Mouse (Mus musculus): Measurements from ENCODE around the gene Olfr90. TPM values are rescaled to one million over a fixed set of nuclear protein-coding genes. Genes with fewer than 3 reads are reported as not detected.

The Olfr90 gene
- polyA plus RNA-seq, 2 experiments, result not detected

- H3K36me3 ChIP-seq (ENCODE audit: control insufficient read depth, insufficient read depth, low read length), result peaks cover 79% of the 10 kb centered on the region
- H3K4me1 ChIP-seq (ENCODE audit: control insufficient read depth, insufficient read depth, low read length), result no peaks in the 10 kb centered on the region
- no peaks in the 10 kb centered on the region for H3K9me3 ChIP-seq (ENCODE audit: control insufficient read depth, low read length)
- DNase-seq (ENCODE audit: low spot score), result no peak
- no peak overlapping the region for H3K4me3 ChIP-seq (replicated peaks; ENCODE audit: low read length)
- no peak for ATAC-seq (ENCODE audit: low FRiP score, low read depth)
- H3K4me2 ChIP-seq (replicated peaks; ENCODE audit: low read depth, low read length, severe bottlenecking), result no peak overlapping the region
- 91% methylated on average over 10 of the region's 10 CpGs for WGBS
- H3K9ac ChIP-seq (ENCODE audit: low read depth, low read length, severe bottlenecking), result no peak overlapping the region
- no peak for TF ChIP-seq POLR2A (IDR thresholded peaks at IDR 0.05; ENCODE audit: borderline replicate concordance, extremely low read depth, insufficient read depth, insufficient read length)
- H3K27me3 ChIP-seq (ENCODE audit: control insufficient read depth, insufficient read depth, low read length), result no peaks in the 10 kb centered on the region
- H3K27ac ChIP-seq (replicated peaks; ENCODE audit: low read depth, low read length), result no peak overlapping the region
Measured at GRCm38 (mm10) chr17:37062101-37062641, 26.1 kb downstream of the Olfr90 start.

DNA sequence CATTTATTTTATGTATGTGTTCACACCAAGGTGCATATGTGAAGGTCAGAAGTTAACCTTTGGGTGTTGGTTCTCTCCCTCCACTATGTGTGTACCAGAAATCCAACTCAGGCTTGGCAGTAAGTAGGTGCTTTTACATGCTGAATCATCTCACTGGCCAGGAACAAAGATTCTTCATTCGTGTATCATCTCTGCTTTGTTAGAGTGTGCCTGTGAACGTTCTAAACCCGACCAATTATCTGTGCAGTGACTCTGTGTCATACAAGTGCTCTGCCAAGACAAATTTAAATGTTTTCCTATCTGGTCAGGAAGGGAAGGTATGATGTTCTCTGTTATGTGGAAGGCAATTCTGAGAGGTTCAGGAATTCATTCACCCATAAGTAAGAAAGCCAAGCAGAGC is 26.9 kb downstream of the Olfr90 start:
- Histone ChIP-seq H3K9ac (ENCODE audit: low read depth, low read length, severe bottlenecking) (no peak overlapping the region), H3K4me1 (ENCODE audit: control insufficient read depth, insufficient read depth, low read length) (no peaks in the 10 kb centered on the region), H3K36me3 (ENCODE audit: control insufficient read depth, insufficient read depth, low read length) (peaks cover 82% of the 10 kb centered on the region), H3K4me2 (replicated peaks; ENCODE audit: low read depth, low read length, severe bottlenecking) (no peak overlapping the region), H3K27ac (replicated peaks; ENCODE audit: low read depth, low read length) (no peak overlapping the region), H3K4me3 (replicated peaks; ENCODE audit: low read length) (no peak overlapping the region), H3K27me3 (ENCODE audit: control insufficient read depth, insufficient read depth, low read length) (no peaks in the 10 kb centered on the region), H3K9me3 (ENCODE audit: control insufficient read depth, low read length) (no peaks in the 10 kb centered on the region)
- TF ChIP-seq POLR2A (IDR thresholded peaks at IDR 0.05; ENCODE audit: borderline replicate concordance, extremely low read depth, insufficient read depth, insufficient read length), result no peak
- 85% methylated on average over 3 of the region's 3 CpGs for WGBS
- no peak for DNase-seq (ENCODE audit: low spot score)
- ATAC-seq (ENCODE audit: low FRiP score, low read depth), result no peak

DNA sequence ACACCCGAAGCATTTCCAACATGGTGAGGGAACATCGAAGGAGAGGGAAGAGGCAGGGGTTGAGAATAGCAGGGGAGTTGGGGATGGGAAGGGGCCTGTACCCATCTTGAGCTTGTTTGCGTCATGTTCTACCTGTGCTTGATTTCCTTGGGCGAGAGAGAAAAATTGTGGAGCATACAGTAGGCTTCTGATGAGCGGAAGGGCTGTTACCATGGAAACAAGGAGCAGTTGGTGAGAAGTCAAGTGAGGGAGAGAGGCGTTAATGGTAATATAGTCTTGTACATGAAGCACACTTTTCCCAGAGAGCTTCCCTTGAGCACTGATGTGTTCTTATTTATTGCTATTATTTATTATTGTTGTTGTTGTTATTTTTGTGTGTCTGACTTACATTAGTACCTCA is 31.3 kb downstream of the Olfr90 start:
- H3K4me1 ChIP-seq (ENCODE audit: control insufficient read depth, insufficient read depth, low read length), result no peaks in the 10 kb centered on the region
- DNase-seq (ENCODE audit: low spot score), result no peak
- peaks cover 65% of the 10 kb centered on the region for H3K36me3 ChIP-seq (ENCODE audit: control insufficient read depth, insufficient read depth, low read length)
- 91% methylated on average over 6 of the region's 6 CpGs for WGBS
- no peak overlapping the region for H3K9ac ChIP-seq (ENCODE audit: low read depth, low read length, severe bottlenecking)
- ATAC-seq (ENCODE audit: low FRiP score, low read depth), result no peak
- no peak overlapping the region for H3K4me3 ChIP-seq (replicated peaks; ENCODE audit: low read length)
- no peak overlapping the region for H3K27ac ChIP-seq (replicated peaks; ENCODE audit: low read depth, low read length)
- no peak overlapping the region for H3K4me2 ChIP-seq (replicated peaks; ENCODE audit: low read depth, low read length, severe bottlenecking)
- no peaks in the 10 kb centered on the region for H3K9me3 ChIP-seq (ENCODE audit: control insufficient read depth, low read length)
- H3K27me3 ChIP-seq (ENCODE audit: control insufficient read depth, insufficient read depth, low read length), result no peaks in the 10 kb centered on the region
- TF ChIP-seq POLR2A (IDR thresholded peaks at IDR 0.05; ENCODE audit: borderline replicate concordance, extremely low read depth, insufficient read depth, insufficient read length), result no peak

- H3K4me1 ChIP-seq (ENCODE audit: control insufficient read depth, insufficient read depth, low read length), result peaks cover 28% of the 10 kb centered on the region
- no peak for TF ChIP-seq POLR2A (IDR thresholded peaks at IDR 0.05; ENCODE audit: borderline replicate concordance, extremely low read depth, insufficient read depth, insufficient read length)
- H3K4me2 ChIP-seq (replicated peaks; ENCODE audit: low read depth, low read length, severe bottlenecking), result no peak overlapping the region
- WGBS, result 54% methylated on average over 4 of the region's 4 CpGs
- ATAC-seq (ENCODE audit: low FRiP score, low read depth) (no peak), DNase-seq (ENCODE audit: low spot score) (no peak)
- no peaks in the 10 kb centered on the region for H3K27me3 ChIP-seq (ENCODE audit: control insufficient read depth, insufficient read depth, low read length)
- no peaks in the 10 kb centered on the region for H3K9me3 ChIP-seq (ENCODE audit: control insufficient read depth, low read length)
- no peak overlapping the region for H3K27ac ChIP-seq (replicated peaks; ENCODE audit: low read depth, low read length)
- H3K36me3 ChIP-seq (ENCODE audit: control insufficient read depth, insufficient read depth, low read length), result peaks cover 23% of the 10 kb centered on the region
- no peak overlapping the region for H3K9ac ChIP-seq (ENCODE audit: low read depth, low read length, severe bottlenecking)
- H3K4me3 ChIP-seq (replicated peaks; ENCODE audit: low read length), result peak overlapping the region; percentile 60; the same call in 1 of the 2 replicates
Measured at GRCm38 (mm10) chr17:37051745-37052144, 36.6 kb downstream of the Olfr90 start.

DNA sequence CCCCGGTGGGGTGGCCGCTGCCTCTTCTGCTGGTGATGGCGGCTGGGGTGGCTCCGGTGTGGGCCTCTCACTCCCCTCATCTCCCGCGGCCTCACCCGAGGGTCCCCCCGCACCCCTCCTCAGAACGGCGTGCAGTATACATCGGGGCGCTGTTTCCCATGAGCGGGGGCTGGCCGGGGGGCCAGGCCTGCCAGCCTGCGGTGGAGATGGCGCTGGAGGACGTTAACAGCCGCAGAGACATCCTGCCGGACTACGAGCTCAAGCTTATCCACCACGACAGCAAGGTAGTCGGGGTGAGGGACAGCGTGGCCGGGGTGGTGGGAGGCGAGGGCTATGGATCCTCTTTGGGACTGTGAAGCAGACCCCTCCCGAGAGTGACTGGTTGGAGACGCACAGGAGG is 37.4 kb downstream of the Olfr90 start:
- H3K27ac ChIP-seq (replicated peaks; ENCODE audit: low read depth, low read length), result no peak overlapping the region
- TF ChIP-seq POLR2A (IDR thresholded peaks at IDR 0.05; ENCODE audit: borderline replicate concordance, extremely low read depth, insufficient read depth, insufficient read length), result no peak
- ATAC-seq (ENCODE audit: low FRiP score, low read depth) (no peak; the same call in 1 of the 2 replicates), DNase-seq (ENCODE audit: low spot score) (no peak)
- 4% methylated on average over 22 of the region's 27 CpGs for WGBS
- no peaks in the 10 kb centered on the region for H3K9me3 ChIP-seq (ENCODE audit: control insufficient read depth, low read length)
- peak overlapping the region; percentile 60 for H3K4me3 ChIP-seq (replicated peaks; ENCODE audit: low read length)
- H3K36me3 ChIP-seq (ENCODE audit: control insufficient read depth, insufficient read depth, low read length), result peaks cover 20% of the 10 kb centered on the region
- H3K4me1 ChIP-seq (ENCODE audit: control insufficient read depth, insufficient read depth, low read length), result peaks cover 28% of the 10 kb centered on the region
- H3K9ac ChIP-seq (ENCODE audit: low read depth, low read length, severe bottlenecking), result peak overlapping the region; percentile 80
- peak overlapping the region; percentile 82 for H3K4me2 ChIP-seq (replicated peaks; ENCODE audit: low read depth, low read length, severe bottlenecking)
- H3K27me3 ChIP-seq (ENCODE audit: control insufficient read depth, insufficient read depth, low read length), result no peaks in the 10 kb centered on the region
